Comparison of ENCODE assay signal across 15 mouse cellular contexts in the genomic region with DNA sequence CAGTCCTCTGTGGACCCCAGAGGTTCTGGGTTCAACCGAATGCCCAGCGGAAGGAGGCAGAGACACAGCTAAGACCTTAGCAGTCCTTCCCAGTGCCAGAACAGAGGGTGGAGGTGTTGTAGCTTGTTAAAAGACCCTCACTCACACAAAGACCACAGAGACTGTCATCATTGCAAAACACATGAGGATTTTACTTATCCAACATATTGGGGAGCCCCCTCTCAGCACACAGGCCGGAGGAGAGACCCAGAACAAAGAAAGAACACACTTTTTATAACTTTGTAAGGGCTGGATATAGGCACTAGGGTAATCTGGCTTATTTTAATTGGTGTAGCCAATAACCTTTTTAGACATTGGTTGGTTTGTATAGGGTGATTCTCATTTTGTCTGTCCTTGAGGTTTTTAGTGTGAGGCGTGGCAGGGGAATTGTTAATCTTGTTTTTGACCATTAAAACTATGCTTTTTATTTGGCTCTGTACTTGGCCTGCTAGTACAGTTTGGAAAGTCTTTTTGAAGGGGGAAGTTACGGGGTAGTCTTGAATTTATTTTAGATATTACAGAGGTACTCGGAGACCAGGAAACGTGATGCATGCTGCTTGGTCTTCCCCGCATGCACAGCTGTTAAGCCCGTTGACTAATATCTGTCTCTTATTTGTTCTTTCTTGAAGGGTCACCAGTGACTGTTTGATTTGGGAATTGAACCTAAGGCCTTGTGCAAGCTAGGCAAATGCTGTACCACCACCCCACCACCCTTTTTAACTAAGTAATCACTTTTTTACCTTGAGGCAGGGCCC.
"Had no signal": no experiment of that assay in that cellular context is flagged by ENCODE, and none has a peak within 500 bp of the region (broad histone marks: within the 10 kb centered on the region; RNA-seq: fewer than 3 reads in every experiment).

No protein-coding gene starts in this region.

- DNase-seq: retina, postnatal 1 day; right cerebral cortex, adult 18-20 months; right cerebral cortex, postnatal 14 days; right cerebral cortex, postnatal 25 days; right cerebral cortex, postnatal 4 days; spleen, adult 18-20 months; thymus, adult 18-20 months; thymus, adult 2 months; thymus, postnatal 14 days; thymus, postnatal 25 days; thymus, postnatal 36 days; thymus, postnatal 4 days had no signal

- H3K9ac ChIP-seq: neural tube, embryonic 13.5 days; neural tube, embryonic 15.5 days; stomach, embryonic 15.5 days had no signal

- H3K4me3 ChIP-seq: neural tube, embryonic 13.5 days; neural tube, embryonic 15.5 days; stomach, embryonic 15.5 days had no signal

- H3K27me3 ChIP-seq: neural tube, embryonic 13.5 days; neural tube, embryonic 15.5 days; stomach, embryonic 15.5 days had no signal

- H3K36me3 ChIP-seq: neural tube, embryonic 13.5 days; neural tube, embryonic 15.5 days; stomach, embryonic 15.5 days had no signal

- H3K4me2 ChIP-seq: neural tube, embryonic 13.5 days; neural tube, embryonic 15.5 days; stomach, embryonic 15.5 days had no signal

- H3K9me3 ChIP-seq: neural tube, embryonic 15.5 days; stomach, embryonic 15.5 days had no signal

- H3K4me1 ChIP-seq: neural tube, embryonic 13.5 days; neural tube, embryonic 15.5 days; stomach, embryonic 15.5 days had no signal

- H3K27ac ChIP-seq: neural tube, embryonic 13.5 days; neural tube, embryonic 15.5 days; stomach, embryonic 15.5 days had no signal
